Mouse (Mus musculus): Measurements from ENCODE around the gene Mcm10. TPM values are rescaled to one million over a fixed set of nuclear protein-coding genes. Genes with fewer than 3 reads are reported as not detected.

Gene Mcm10
- polyA plus RNA-seq, 1 experiment = 2.0 TPM

- DNase-seq = peak in 1 of 2 experiments; percentile 24
- no peaks in the 10 kb centered on the region; the same call in 1 of the 2 replicates for H3K4me1 ChIP-seq (ENCODE audit: control insufficient read depth, insufficient read depth, low read length)
- WGBS = 85% methylated on average over 7 of the region's 7 CpGs
- no peak overlapping the region for H3K4me3 ChIP-seq (replicated peaks; ENCODE audit: insufficient read depth, low read depth, low read length)
- no peak overlapping the region for H3K27ac ChIP-seq (ENCODE audit: insufficient read depth, low read length)
- no peaks in the 10 kb centered on the region for H3K27me3 ChIP-seq (ENCODE audit: control insufficient read depth, insufficient read depth, low read length)
- TF ChIP-seq CTCF (IDR thresholded peaks at IDR 0.05; ENCODE audit: borderline replicate concordance, insufficient read depth, low read depth, low read length) (no peak), POLR2A (IDR thresholded peaks at IDR 0.05; ENCODE audit: borderline replicate concordance, insufficient read depth, low read length) (no peak)
Measured at GRCm38 (mm10) chr2:5028047-5028446, 15.5 kb upstream of the Mcm10 start.

- no peak for DNase-seq
- WGBS = 78% methylated on average over 6 of the region's 6 CpGs
- TF ChIP-seq CTCF (IDR thresholded peaks at IDR 0.05; ENCODE audit: borderline replicate concordance, insufficient read depth, low read depth, low read length) (no peak), POLR2A (IDR thresholded peaks at IDR 0.05; ENCODE audit: borderline replicate concordance, insufficient read depth, low read length) (no peak)
- Histone ChIP-seq H3K4me1 (ENCODE audit: control insufficient read depth, insufficient read depth, low read length) (no peaks in the 10 kb centered on the region; the same call in 1 of the 2 replicates), H3K4me3 (replicated peaks; ENCODE audit: insufficient read depth, low read depth, low read length) (no peak overlapping the region), H3K27ac (ENCODE audit: insufficient read depth, low read length) (no peak overlapping the region), H3K27me3 (ENCODE audit: control insufficient read depth, insufficient read depth, low read length) (no peaks in the 10 kb centered on the region)
Measured at GRCm38 (mm10) chr2:5027057-5027456, 14.5 kb upstream of the Mcm10 start.

- no peak overlapping the region for H3K4me3 ChIP-seq (replicated peaks; ENCODE audit: insufficient read depth, low read depth, low read length)
- 86% methylated on average over 3 of the region's 4 CpGs for WGBS
- no peak for TF ChIP-seq CTCF (IDR thresholded peaks at IDR 0.05; ENCODE audit: borderline replicate concordance, insufficient read depth, low read depth, low read length)
- no peak for TF ChIP-seq POLR2A (IDR thresholded peaks at IDR 0.05; ENCODE audit: borderline replicate concordance, insufficient read depth, low read length)
- H3K27me3 ChIP-seq (ENCODE audit: control insufficient read depth, insufficient read depth, low read length) = no peaks in the 10 kb centered on the region
- no peak for DNase-seq
- no peak overlapping the region for H3K27ac ChIP-seq (ENCODE audit: insufficient read depth, low read length)
- no peaks in the 10 kb centered on the region for H3K4me1 ChIP-seq (ENCODE audit: control insufficient read depth, insufficient read depth, low read length)
Measured at GRCm38 (mm10) chr2:5025162-5025733, 12.7 kb upstream of the Mcm10 start.

- 95% methylated on average over 14 of the region's 14 CpGs for whole genome bisulfite sequencing
- H3K27ac ChIP-seq (ENCODE audit: insufficient read depth, low read length) = no peak overlapping the region
- no peak for TF ChIP-seq CTCF (IDR thresholded peaks at IDR 0.05; ENCODE audit: borderline replicate concordance, insufficient read depth, low read depth, low read length)
- no peak for TF ChIP-seq POLR2A (IDR thresholded peaks at IDR 0.05; ENCODE audit: borderline replicate concordance, insufficient read depth, low read length)
Measured at GRCm38 (mm10) chr2:5023699-5024399, 11.3 kb upstream of the Mcm10 start.

GRCm38 (mm10) chr2:5023275-5023674 lies 10.7 kb upstream of the Mcm10 start:
- TF ChIP-seq POLR2A (IDR thresholded peaks at IDR 0.05; ENCODE audit: borderline replicate concordance, insufficient read depth, low read length) (no peak), CTCF (IDR thresholded peaks at IDR 0.05; ENCODE audit: borderline replicate concordance, insufficient read depth, low read depth, low read length) (no peak)
- H3K4me1 ChIP-seq (ENCODE audit: control insufficient read depth, insufficient read depth, low read length) = no peaks in the 10 kb centered on the region
- 89% methylated on average over 2 of the region's 2 CpGs for WGBS
- H3K27me3 ChIP-seq (ENCODE audit: control insufficient read depth, insufficient read depth, low read length) = no peaks in the 10 kb centered on the region
- no peak for DNase-seq
- no peak overlapping the region for H3K4me3 ChIP-seq (replicated peaks; ENCODE audit: insufficient read depth, low read depth, low read length)
- no peak overlapping the region for H3K27ac ChIP-seq (ENCODE audit: insufficient read depth, low read length)

More at GRCm38 (mm10) chr2:5023699-5024399, 11.3 kb upstream of the Mcm10 start:
- no peak for DNase-seq
- Histone ChIP-seq H3K4me1 (ENCODE audit: control insufficient read depth, insufficient read depth, low read length) (no peaks in the 10 kb centered on the region), H3K27me3 (ENCODE audit: control insufficient read depth, insufficient read depth, low read length) (no peaks in the 10 kb centered on the region), H3K4me3 (replicated peaks; ENCODE audit: insufficient read depth, low read depth, low read length) (no peak overlapping the region)

GRCm38 (mm10) chr2:5019708-5020107 lies 7.1 kb upstream of the Mcm10 start:
- no peak for DNase-seq
- WGBS = 51% methylated on average over 1 of the region's 1 CpGs
- Histone ChIP-seq H3K27ac (ENCODE audit: insufficient read depth, low read length) (no peak overlapping the region), H3K4me1 (ENCODE audit: control insufficient read depth, insufficient read depth, low read length) (no peaks in the 10 kb centered on the region), H3K27me3 (ENCODE audit: control insufficient read depth, insufficient read depth, low read length) (no peaks in the 10 kb centered on the region), H3K4me3 (replicated peaks; ENCODE audit: insufficient read depth, low read depth, low read length) (no peak overlapping the region)
- no peak for TF ChIP-seq CTCF (IDR thresholded peaks at IDR 0.05; ENCODE audit: borderline replicate concordance, insufficient read depth, low read depth, low read length)
- TF ChIP-seq POLR2A (IDR thresholded peaks at IDR 0.05; ENCODE audit: borderline replicate concordance, insufficient read depth, low read length) = no peak

- DNase-seq = no peak
- WGBS = 96% methylated on average over 7 of the region's 7 CpGs
- H3K4me1 ChIP-seq (ENCODE audit: control insufficient read depth, insufficient read depth, low read length) = no peaks in the 10 kb centered on the region
- H3K27me3 ChIP-seq (ENCODE audit: control insufficient read depth, insufficient read depth, low read length) = no peaks in the 10 kb centered on the region; the same call in 1 of the 2 replicates
- no peak overlapping the region for H3K4me3 ChIP-seq (replicated peaks; ENCODE audit: insufficient read depth, low read depth, low read length)
- no peak for TF ChIP-seq CTCF (IDR thresholded peaks at IDR 0.05; ENCODE audit: borderline replicate concordance, insufficient read depth, low read depth, low read length)
- TF ChIP-seq POLR2A (IDR thresholded peaks at IDR 0.05; ENCODE audit: borderline replicate concordance, insufficient read depth, low read length) = no peak
- no peak overlapping the region for H3K27ac ChIP-seq (ENCODE audit: insufficient read depth, low read length)
Measured at GRCm38 (mm10) chr2:5016922-5017321, 4.3 kb upstream of the Mcm10 start.

GRCm38 (mm10) chr2:5015527-5015926 lies 2.9 kb upstream of the Mcm10 start:
- H3K4me1 ChIP-seq (ENCODE audit: control insufficient read depth, insufficient read depth, low read length) = no peaks in the 10 kb centered on the region
- no peak overlapping the region for H3K27ac ChIP-seq (ENCODE audit: insufficient read depth, low read length)
- peak in 1 of 2 experiments; percentile 33 for DNase-seq
- TF ChIP-seq POLR2A (IDR thresholded peaks at IDR 0.05; ENCODE audit: borderline replicate concordance, insufficient read depth, low read length) = no peak
- TF ChIP-seq CTCF (IDR thresholded peaks at IDR 0.05; ENCODE audit: borderline replicate concordance, insufficient read depth, low read depth, low read length) = no peak
- WGBS = 38% methylated on average over 6 of the region's 6 CpGs
- no peaks in the 10 kb centered on the region; the same call in 1 of the 2 replicates for H3K27me3 ChIP-seq (ENCODE audit: control insufficient read depth, insufficient read depth, low read length)
- H3K4me3 ChIP-seq (replicated peaks; ENCODE audit: insufficient read depth, low read depth, low read length) = no peak overlapping the region
